Mouse (Mus musculus) thymus, postnatal 10 days (tissue): ENCODE results near the gene Wfdc1.

Source experiments
- DNase-seq, 2 experiments: peaks; one replicate each; pipeline ENCODE4 v3.0.0; 2021; ENCODE audit warnings: low spot score in 2 of 2

The Wfdc1 gene

DNA sequence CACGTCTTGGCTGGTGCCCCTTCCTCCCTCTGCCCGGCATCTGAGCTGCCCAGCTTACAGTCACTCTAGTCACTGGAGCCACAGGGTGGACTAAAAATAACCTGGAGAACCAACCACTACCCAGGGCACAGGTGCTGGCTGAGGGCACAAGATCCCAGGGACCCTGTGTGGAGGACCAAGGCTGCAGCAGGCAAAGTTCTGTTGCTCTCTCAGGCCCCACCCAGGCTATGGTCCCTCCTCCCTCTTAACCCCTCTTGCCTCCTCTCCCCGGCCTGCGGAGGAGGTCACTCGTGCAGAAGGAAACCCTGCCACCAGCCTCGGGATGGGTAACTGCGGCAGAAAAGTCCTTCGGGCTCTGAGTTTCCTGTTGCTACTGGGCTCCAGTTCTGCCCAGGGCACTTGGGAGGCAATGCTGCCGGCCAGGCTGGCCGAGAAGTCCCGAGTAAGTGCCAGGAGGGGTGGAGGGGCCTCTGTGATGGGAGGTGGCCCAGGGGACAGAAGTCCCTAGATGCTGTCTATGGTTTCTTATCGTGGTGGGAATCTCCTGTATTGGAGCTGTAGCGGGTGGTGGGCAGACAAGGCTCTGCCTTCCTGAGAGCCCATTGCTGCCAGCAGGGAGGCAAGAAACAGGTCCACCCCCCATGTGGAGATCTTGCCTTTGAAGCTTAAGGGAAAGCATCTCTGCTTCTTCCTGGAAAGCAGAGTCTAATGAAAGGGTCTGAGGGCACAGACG lies at the start of gene Wfdc1:
Gene Wfdc1, plus strand, starts transcription at position 147 of the 733 bp plus-strand sequence.
- no peak for DNase-seq

DNA sequence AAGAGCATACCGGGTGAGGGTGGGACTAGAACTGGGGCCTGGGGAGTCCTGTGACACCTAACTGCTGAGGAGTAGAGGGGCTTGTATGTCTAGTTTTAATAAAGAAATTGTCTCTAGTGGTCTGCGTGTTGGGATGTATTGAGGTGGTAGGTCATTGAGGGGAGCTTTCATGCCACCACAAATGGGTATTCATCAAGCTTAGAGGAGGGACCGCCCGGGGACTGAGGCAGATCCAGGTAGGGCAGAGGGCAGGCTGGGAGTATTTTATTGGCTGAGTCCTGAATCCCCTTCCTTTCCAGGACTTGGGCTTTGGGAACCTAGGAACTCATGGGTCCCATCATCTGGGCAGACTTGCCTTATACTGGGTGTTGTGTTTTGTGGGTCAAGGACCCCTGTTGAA lies 49.4 kb upstream of the Wfdc1 start:
- no peak for DNase-seq

DNA sequence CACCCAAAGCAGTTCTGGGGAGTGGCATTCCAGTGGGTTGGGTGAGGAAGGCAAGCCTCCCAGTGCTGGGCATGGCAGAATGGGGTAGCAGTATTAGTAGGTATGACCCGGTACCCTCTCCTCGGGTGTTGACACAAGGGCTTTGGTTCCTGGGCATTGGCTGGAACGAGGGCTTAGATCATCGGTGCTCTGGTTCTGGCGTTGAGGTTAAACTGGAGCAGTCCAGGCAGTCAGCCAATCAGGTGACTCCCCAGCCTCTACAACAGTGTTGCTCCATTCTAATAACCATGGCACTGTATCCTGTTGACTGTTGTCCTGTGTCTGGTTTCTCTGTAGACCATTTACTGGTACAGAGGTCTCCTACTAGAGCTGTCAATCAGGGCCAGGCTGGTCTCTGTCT lies 48.6 kb upstream of the Wfdc1 start:
- DNase-seq: no peak

DNA sequence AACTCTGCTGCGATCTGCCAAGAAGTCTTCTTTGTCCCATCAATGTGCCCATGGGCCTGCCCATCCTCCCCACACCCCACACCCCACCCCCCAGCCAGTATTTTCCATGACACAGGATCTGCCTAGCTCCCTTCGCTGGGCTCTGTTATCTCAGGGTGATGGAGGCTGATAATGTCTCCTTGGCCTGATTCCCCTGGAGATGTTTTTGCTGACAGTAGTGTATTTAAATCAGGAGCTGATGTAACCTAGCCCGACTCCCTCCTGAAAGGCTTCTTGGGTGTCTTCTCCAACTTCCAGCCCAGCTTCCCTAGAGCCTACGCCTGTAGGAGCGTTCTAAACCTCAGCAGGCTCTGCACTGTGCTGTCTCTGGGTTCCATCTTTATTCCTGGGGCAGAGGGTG lies 47.3 kb upstream of the Wfdc1 start:
- no peak for DNase-seq

DNA sequence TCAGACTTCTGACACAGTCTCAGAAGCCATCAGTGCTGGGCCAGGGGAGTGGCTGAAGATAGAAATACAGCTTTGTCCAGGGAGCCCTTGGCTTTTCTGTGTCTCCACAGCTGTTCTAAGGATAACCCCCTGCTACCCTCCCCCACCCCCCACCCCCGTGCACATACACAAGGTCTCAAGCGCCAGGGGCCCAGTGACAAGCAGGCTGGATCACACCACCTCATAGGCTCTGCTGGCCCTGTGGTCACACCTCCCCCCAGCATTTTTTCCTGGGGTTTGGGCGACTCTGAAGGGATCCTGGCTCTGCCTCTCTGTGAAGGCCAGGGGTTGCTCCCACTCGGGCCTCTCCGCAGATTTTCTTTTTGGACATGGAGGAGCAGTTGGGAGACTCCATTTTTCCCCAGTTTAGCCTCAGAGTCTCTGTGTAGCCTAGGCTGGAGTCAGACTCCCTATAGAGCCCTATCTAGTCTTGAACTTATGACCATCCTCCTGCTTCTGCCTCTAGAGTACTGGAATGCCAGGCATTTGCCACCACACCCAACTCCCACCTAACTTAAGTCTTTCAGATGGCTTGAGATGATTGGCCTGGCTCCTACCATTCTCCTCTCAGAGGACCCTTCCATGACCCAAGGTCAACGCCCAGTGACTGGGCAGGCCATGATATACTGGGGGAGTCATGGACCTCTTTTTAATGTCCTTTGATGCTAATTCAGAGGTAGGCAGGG lies 45.9 kb upstream of the Wfdc1 start:
- no peak for DNase-seq

DNA sequence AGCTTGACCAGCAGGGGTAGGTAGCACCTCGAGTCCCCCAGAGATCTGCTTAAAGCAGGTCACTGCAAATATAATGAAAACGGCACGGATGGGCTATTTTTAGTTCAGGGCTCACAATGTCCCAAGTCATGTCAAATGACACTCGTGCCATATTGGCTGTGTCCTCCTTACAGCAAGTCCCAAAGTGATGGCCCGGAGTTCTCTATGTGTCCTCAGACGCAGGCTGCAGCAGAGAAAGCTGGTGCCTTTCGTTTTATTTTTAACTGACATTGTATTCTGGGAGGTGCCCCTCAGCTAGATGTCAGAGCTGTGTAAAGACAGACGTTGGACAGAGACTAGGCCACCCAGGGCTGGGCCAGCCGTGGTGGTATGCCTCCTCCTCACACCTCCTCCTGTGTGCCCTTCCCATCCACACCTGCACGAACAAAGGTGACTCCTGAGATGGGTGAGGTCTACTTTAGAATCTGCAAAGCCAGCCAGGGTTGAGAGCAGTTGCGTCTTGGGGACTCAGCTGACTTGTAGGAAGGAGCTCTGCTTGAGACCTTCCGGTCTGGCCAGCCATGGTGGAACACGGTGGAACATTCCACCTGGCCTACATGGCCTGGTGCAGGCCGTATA lies 45.2 kb upstream of the Wfdc1 start:
- DNase-seq: no peak

DNA sequence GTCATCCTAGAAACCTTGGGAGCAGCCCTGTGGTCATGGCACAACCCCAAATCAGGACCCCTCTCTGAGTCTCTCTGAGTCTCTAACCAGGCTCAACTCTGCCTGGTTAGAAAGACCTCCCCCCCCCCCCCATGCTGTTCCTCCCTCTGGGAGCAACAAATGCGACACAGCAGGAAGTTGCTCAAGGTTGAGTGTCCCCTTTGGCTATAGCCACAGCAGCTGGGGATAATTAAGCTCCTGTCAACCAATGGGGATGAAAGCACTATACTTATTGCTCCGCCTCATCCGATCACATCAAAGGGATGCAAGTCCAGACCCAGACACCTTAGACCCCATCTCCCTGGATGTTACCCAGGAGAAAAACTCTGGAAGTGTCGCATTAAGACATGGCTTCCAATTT lies 43.6 kb upstream of the Wfdc1 start:
- no peak for DNase-seq

DNA sequence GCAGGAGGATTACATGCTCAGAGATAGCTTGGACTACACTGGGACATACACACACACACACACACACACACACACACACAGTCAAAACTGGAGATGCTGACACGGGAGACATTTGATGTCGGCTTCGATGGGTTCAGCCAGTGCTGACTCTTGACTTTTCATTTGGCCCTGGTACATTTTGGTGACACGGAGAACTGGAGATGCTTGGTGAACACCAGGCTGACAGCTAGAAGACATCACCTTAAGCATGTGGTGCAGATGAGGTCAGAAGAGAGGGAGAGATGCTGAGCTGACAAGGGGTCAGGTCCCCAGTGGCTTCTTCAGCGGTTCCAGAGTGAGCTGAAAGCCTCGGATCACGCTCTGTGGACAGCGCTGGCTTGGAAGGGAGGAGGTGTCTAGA lies 43.1 kb upstream of the Wfdc1 start:
- DNase-seq: no peak

DNA sequence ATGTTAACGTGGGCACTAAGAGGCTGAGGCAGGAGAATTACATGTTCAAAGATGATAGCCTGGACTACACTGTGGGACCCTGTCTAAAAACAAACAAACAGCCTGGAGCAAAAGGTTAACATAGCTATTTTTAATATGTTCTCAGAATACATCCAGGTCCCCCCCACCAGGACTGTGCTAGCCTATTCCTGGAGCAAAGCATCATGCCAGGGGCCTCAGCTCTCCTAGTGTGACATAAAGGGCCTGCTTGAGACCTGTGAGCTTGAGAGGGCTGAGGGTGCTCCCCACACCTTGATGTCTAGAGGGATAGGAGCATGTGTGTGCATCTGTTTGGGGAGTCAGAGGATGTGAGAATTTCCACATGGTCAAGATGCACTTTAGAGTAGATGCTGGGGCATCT lies 42.4 kb upstream of the Wfdc1 start:
- no peak for DNase-seq

DNA sequence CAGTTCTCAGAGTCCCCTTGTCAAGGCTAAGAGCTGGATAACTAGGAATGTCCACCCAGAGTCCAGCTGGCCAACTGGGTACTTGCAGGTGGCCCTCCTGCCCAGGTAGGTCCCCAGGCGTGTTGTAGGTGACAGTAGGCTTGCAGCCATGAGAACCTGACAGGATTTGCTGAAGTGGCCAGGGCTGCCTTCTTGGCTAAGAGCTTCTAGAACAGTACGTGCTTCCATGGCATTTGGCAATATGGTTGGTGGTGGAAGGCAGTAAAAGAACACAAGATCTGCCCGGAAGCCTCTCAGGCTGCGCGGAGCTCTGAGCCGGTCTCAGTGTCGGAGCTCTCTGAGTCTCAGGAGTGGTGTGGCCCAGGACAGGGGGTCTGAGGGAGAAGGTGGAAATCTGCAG lies 41.2 kb upstream of the Wfdc1 start:
- no peak for DNase-seq

DNA sequence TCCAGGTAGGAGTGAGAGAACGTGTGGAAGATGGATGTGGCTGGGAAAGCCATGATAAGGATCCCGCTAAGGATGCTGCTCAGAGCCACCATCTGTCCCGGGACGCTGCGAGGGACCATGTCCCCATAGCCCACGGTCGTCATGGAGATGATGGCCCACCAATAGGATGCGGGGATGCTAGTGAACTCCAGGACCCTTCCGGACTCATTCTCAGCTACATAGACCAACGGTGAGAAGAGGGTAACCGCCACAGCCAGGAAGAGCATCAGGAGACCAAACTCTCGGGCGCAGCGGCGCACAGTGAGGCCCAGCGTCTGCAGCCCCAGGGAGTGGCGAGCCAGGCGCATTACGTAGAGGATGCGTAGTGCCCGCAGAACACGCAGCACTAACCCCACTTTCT lies 40.4 kb upstream of the Wfdc1 start:
- DNase-seq: no peak

DNA sequence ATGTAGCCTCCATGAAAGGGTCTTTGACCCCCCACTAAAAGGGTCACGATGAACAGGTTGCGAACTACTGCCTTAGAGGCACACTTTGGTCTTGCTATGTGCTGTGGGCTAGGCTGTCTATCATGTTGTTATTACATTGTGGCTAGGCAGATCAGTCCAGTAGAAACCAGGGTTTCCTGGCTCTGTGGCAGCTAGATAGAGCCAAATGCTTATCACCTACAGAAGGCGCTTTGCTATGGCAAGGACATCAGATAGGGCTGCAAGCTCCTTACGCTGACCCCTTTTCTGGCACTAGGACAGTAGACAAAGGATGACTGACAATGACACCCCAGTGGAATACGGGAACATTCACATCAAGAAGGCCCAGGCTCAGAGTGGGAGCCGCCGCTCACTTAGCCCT lies 39.0 kb upstream of the Wfdc1 start:
- no peak for DNase-seq

DNA sequence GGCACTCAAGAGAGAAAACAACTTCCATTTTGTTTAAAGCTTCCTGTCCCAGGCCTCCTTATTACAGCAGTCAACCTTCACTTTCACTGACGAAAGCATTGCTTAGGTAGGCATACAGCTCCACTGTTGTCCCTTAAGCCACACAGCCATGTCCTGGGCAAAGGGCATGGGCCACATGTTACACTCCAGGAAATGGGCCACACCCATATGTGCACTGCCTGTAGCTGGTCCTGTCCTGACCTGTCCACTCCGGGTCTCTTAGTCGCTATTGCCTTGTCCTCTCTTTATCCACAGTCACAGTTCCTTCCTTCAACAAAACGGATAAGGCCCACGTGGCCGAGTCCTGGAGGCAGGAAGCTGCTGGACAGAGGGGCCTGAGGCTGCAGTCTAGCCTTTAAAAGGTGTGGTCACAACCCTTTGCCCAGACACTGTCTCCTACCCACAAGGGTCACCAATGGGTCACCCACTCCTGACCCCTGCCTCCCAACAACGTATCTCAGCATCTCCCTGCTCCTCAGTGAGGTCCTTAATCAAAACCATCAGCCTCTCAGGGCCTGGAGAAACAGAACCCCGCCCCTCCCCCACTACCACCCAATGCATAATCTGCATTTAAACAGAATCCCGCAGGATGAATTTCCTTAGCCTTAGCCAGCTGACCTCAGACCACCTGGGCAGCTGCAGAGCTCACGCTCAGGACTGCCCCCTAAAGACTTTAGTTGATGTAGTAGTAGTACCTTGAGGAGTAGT lies 38.4 kb upstream of the Wfdc1 start:
- no peak for DNase-seq

DNA sequence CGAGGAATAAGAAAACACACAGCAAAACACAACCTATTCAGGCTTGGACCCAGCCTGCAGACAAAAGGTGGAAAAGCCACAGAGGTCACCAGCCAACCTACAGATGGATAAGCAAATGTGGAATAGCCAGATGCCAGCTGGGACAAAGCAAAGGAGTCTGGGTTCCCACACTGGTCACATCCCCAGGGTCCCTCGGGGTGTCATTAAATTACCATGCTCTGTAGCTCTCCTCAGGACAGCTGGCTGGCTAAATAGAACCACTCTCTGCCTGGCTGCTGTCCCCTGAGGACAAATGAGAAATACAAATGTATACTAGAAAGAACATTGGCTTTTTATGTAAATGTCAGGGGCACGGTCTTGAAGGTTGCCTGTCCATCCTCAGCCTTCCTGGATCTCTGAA lies 35.3 kb upstream of the Wfdc1 start:
- DNase-seq: no peak

DNA sequence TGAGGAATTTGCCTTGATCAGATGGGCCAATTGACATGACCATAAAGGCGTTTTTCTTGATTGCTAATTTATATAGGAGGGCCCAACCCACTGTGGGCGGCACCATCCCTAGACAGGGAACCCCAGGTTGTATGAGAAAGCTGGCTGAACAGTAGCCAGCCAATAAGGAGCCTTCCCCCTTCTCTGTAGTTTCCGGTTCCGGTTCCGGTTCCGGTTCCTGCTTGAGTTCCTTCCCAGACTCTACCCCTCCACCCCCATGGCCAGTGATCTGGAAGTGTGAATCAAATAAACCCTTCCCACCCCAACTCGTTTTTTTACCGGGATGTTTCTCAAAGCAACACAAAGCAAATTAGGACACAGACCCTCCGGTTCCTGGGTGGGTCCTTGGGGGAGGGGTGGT lies 33.9 kb upstream of the Wfdc1 start:
- DNase-seq: no peak

DNA sequence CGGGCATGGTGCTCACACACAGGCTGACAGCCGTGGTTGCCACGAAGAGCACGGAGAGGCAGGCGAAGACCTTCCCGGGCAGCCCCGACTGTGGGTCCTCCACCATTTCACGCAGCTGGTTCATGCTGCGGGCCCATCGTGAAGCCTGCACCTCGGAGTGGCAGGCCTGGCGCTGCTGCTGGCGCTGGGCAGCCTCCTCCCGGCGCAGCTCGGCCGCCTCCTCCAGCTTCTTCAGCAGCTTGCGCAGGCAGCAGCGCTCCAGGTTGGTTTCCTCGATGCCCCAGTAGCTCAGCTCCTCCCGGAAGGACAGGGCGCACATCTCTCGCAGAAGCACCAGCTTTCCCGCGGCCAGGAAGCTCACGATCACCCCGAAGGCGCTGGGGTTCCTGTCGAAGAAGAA lies 33.3 kb upstream of the Wfdc1 start:
- DNase-seq: no peak

DNA sequence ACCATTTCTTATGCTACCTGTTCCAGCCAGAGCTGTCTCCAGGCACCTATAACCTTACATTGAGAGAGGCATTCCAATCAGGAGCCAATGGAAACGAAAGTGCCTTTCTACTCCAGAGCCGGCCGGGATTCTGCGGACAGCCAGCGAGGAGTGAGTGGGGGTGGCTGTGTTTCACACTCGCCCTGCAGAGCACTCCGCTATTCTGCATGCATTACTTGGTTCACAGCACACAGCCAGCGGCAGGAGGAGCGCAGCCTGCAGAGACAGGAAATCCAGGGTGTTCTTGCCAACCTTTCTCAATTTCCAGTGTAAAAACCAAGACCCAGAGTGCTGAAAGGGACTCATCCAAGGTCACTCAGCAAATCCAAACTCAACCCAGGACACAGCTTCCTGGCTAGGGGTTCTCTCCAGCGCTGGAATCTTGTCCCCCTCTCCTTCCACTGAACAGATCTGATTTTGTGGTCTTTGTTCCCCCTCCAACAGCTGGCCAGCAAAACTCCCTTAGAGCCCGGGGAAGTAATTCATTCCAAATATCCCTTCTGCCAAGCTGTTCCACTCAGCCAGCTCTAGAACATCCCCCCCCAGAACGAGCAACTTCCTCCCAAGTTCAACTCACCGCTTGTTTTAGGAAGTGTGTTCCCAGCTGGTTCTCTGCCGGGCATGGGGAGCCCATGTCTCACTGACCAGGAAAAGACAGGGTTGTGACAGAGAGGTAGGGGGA lies 31.4 kb upstream of the Wfdc1 start:
- DNase-seq: no peak

DNA sequence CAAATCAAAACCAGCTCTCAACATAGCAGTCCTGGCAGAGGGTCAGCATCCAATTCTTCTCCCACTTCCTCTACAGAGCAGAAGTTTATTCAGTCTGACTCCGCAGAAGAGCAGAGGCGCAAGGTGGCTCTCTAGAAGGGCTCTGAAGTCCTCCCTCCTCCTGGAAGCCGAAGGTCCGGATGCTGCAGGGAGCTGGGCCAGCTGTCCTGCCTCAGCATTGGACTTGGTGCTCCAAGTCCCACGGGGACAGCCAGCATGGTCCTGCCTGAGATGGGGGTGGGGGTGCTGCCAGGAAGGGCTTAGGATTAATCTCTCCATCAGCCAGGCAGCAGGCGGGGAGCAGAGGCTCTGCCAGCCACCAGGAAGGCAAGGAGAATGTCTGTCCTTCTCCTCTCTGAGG lies 30.8 kb upstream of the Wfdc1 start, which contains the start of gene Kcng4:
Gene Kcng4, minus strand, starts transcription at position 303 of the 400 bp plus-strand sequence.
- no peak for DNase-seq

DNA sequence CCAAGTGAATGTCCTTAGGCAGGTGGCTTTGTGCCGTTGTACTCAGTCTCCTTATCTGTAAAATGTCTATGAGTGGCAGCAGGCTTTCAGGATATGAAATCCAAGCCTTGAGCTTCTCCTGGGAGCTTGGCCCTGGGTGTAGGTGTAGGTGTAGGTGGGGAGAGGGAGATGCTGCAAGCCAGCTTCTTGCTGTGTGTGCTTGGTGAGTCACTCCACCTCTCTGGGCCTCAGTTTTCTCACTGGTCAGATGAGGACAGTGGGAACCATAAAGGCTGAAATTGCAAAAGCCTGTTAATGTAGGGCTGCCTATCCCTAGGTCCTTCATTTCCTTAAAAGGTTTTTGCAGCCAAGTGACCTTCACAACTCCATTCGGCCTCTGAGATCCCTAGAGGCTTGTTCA lies 30.2 kb upstream of the Wfdc1 start:
- no peak for DNase-seq

DNA sequence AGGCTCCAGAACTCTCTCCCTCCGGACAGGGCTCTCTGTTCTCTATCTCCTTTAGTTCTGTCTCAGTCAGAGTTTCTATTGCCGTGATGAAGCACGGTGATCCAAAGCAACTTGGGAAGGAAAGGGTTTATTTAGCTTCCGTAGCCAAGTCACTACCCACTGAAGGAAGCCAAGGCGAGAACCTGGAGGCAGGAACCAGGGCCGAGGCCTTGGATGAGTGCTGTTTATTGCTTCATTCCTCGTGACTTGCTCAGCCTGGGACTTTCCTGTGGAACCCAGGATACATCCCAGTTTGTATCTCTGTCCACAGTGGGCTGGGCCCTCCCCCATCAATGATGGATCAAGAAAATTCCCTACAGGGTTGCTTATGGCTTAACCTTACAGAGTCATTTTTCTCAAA lies 29.4 kb upstream of the Wfdc1 start:
- no peak for DNase-seq

DNA sequence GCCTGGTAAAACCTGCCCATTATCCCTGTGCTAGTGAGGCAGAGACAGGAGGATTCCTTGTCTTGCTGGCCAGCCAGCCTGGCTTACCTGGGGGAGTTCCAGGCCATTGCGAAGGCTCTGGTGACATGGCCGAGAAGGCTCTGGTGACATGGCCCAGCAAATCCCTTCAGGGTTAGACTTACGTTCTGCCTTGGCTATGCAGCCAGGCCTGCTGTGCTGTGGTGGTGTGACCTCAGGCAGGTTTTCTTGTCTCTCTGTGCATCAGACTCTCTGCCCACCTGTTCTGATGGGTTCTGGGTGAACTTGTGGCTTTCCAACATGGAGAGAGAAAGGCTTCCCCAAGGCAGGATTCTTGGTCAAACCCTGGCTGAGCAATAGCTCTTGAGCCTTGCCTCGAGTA lies 28.8 kb upstream of the Wfdc1 start:
- DNase-seq: no peak

DNA sequence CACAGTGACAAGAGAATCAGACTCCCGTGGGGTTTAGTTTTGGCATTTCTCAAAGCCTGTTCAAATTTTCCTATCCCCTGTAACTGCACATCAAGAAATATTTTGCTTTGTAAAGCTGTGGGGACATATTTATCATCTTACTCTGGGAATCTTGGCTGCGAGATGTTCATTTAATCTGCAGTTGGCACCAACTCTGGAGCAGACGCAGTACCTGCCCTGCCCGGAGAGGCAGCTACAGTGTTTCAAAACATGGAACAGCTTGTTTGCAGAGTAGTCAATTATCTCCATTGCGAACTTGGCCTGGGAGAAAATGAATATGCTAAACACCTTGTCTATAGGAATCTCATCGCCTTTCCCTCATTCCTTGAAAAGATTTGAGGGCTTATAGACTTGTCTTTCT lies 27.9 kb upstream of the Wfdc1 start:
- no peak for DNase-seq
